Mouse (Mus musculus): ENCODE results near the gene Rtp2. TPM values are rescaled to one million over a fixed set of nuclear protein-coding genes. Genes with fewer than 3 reads are reported as not detected.

Rtp2 gene
- polyA plus RNA-seq (2015; fragmentation: Nextera tagmentation; extraction: Ambion mirVana) = not detected in 2 replicates

DNA sequence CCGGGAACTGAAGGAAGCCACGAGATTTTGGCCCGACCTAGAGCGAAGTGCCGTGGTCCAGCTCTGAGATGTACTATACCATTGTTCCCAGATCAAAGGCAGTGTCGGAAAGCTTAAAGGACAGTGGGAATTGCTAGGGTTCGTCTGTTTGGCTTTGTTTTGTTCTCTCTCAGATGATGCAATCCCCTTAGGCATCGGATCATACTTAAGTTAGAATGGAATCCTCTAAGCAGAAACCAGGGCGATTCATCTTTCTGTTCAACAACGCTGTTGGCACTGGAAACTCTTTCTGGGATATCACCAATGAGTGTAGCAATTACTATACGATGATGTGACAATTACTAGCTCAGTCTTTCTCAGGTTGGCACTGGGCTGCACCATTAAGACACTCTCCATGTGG lies at the start of gene Rtp2:
Rtp2 (minus strand) TSS at position 101 of the 400 bp plus-strand sequence.

DNA sequence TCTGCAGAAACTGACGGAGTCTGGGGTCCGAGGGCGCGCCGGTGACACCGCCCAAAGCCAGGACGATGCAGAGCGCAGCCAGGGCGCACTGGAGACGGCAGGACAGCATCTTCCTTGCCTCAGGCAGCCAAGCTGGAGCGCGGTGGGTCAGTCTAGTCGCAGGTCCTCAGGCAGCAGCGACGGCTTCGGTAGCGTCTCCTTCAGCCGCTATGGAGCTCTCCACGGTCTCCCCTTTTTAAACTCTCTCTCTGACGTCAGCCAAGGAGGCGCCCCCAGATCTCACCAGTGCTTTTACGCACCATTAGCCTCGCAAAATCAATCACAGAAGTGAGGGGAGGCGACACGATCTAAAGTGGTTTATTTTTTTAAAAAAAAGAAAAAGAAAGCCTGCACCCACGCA lies 41.6 kb downstream of the Rtp2 start, which contains the start of gene Sst:
Sst (minus strand) TSS at position 323 of the 400 bp plus-strand sequence.

Other genes with a start within 250 kb of the Rtp2 start
- gene Sst, start 41.4 kb downstream of the Rtp2 start, polyA plus RNA-seq (2015; fragmentation: Nextera tagmentation; extraction: Ambion mirVana) = 0.99 and 1.3 TPM in 2 replicates
- not detected in 2 replicates for gene Gm37419, start 56.1 kb upstream of the Rtp2 start, polyA plus RNA-seq (2015; fragmentation: Nextera tagmentation; extraction: Ambion mirVana)
- 1.3 and 1.6 TPM in 2 replicates for gene Bcl6, start 56.5 kb upstream of the Rtp2 start, polyA plus RNA-seq (2015; fragmentation: Nextera tagmentation; extraction: Ambion mirVana)

All from spleen, postnatal 0 days (tissue).